Mouse (Mus musculus): Measurements from ENCODE around the gene Hmgcs2.
A peak's percentile ranks its signal among the peaks of the same experiment; 100 is the strongest.

The Hmgcs2 gene

DNA sequence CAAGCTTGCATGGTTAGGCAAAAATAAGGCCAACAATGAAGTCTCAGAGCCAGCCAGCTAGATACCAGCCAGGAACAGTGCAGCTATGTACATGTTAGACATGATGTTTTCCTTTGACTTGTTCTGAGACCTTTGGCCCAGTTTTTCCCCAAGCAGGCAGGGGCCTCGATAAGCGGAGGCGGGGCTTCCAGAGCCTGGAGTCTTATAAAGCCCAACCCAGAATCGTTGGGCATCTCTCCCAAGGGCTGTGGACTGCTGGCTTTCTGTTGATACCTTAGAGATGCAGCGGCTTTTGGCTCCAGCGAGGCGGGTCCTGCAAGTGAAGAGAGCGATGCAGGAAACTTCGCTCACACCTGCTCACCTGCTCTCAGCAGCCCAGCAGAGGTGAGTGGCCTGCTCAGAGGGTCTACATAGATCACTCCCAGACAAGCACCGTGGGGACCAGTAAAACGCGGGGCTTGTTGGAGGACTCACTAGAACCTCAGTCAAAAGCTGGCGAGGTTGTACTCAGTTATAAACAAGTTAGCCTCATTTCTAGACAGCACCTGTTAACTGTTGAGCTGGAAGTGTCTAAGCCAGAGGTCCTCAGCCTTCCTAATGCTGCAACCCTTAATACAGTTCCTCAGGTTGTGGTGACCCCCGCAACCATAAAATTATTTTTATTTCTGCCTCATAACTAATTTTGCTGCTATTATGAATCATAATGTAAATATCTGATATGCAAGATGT lies at the start of gene Hmgcs2:
TSS of gene Hmgcs2 (plus strand) at position 232 of the 729 bp plus-strand sequence.
- peak; percentile 71 to 83 for DNase-seq

DNA sequence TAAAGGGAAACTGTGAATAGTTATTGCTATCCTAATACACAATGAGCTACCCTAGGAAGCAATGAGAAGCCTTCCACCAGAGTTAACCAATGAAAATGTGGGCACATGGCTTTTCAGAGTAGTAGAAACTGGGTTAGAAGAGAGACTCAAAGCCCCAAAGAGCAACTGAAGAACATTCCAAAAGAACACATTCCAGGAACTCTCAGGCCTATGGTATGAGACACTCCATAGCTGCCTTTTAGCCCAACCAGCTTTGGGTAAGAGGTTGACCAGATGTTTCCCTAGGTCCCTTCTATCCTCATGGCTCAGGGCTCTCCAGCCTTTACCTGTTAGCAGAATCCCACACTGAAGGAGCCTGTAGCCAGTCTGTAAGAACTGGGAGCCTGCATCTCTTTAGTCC lies 46.7 kb upstream of the Hmgcs2 start:
- no peak for DNase-seq

DNA sequence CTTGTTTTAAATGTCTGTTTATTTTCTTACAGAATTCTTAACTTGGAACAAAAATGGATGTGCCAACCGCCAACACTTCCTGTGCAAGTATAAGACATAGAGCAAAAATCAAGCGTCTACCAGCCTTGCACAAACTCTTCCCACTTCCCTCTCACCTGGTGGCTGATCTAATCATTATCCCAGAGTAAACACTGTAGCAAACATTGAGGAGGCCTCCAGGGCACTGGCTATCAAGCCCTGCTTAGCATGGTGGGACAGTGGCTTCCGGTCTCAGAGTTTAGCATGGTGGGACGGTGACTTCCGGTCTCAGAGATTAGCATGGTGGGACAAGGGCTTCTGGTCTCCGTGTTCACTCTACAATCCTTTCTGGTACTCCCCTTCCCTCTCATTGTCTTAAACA lies 44.0 kb upstream of the Hmgcs2 start:
- no peak for DNase-seq

DNA sequence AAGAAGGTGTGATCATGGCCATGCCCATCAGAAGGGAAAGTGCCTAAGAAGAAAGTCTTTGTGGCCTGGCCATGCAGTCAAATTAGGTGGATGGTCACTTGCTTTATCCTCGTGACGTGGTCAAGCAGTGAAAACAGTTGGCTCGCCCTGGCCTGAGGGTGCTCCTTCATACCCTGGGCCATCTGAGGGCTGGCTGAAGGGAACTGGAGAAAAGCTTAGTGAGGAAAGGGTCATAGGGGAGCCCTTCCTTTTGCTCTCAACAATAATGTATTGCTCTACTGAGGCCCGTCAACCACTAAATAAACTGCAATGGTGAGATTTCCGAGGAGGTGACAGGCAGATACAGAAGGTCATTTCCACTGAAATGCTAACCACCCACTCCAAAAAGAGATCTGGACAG lies 43.0 kb upstream of the Hmgcs2 start:
- no peak for DNase-seq

DNA sequence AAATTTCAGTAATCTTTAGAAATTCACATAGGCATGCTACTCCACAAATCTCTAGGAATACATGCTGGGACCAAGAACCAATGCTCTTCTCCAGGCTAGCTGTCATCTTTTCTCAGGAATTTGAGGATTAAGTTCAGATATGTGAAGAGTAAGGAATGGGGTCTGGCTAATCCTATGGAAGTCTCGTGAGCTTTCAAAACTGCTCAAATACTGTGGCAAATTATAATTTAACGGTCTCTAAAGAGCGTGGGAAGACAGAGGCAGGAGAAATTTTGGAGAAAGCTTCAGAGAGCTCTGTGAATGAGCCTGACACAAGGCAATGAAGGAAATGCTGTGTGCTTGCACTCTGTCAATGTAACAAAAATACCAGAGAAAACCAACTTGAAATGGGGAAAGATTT lies 42.1 kb upstream of the Hmgcs2 start:
- no peak for DNase-seq

DNA sequence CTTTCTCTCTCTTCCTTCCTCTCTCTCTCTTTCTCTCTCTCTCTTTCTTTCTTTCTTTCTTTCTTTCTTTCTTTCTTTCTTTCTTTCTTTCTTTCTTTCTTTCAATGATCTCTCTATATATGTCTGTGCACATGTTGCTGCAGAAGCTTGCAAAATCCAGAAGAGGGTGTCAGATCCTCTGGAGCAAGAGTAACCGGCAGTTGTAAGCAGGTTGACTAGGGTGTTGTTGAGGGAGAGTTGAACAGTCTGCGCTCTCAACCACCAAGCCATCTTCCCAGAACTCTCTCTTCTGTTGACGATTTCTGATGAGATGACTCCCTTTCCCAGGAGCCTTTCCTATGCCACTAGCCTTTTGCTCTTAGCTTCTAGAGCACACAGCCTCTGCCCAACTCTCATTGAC lies 38.2 kb upstream of the Hmgcs2 start:
- no peak for DNase-seq

DNA sequence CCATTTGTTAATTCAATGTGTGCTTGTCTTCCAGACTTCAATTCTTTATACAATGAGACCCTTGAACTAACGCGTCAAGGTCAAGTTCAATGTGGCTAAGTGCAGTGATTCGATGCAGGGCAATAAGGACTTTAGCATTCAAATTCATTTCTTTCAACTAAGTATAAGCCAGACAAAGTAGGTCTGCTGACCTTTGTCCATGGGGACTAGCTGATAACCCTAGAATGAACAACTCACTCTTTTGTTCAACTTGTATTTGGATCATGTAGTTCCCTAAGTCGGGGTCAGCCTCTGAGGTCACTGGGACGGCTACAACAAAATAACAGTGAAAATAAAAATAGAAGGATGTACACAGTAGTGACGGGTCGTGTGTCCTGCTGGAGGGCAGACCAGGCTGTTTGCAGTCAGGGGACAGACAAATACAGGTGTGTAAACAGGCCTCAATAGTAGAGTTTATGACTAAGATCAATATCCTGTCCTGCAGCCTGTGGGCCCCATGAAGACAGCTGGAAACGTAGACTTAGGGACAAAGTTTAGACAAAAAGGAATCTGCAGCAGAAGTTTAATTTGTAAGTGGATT lies 37.7 kb upstream of the Hmgcs2 start:
- no peak for DNase-seq

DNA sequence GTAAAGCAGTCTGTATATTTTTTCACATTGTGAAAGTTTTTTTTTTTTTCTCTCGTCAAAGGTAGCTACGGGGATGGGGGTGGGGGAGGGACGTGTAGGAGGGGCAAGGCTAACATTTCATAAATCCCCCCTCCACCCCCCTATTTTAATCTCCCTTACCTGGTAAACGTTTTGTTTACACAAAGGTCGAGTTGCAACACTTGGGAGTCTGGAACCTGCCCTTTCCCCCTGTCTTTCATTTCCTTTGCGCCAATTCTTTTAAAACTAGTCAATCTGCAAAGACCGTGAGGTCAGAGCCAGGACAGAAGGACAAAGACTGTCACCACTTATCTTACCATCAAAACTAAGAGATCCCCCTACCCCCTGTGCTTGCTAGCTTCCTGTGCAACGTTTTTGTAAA lies 34.3 kb upstream of the Hmgcs2 start:
- no peak for DNase-seq

DNA sequence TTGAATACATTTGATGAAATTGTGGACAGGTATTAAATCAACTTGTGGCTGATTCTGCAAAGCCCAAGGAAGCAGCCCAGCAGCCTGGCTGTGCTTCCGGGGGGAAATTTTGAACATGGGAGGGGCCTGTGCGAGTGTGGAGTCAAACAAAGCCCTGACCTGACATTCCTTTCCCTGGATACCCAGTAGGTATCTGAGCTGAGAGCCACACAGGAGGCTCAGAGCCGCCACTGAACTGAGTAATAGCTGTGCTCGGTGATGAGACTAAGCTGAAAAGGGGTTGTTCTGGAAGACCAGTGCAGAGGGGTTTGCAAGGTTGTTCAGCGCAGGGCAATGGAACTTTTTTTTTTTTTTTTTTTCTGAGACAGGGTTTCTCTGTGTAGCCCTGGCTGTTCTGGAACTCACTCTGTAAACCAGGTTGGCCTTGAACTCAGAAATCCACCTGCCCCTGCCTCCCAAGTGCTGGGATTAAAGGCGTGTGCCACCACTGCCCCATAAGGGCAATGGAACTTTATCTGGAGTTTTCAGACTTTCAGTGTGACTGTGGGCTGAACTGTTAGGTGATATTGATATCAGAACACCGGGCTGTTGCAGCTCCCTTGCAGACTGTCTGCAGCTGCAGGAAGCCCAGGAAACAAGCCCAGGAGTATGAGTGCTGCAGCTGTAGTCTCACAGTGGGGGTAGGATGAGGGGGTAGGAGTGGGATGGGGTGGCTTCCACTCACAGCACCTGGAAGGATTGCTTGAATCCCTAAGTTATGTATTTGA lies 33.1 kb upstream of the Hmgcs2 start:
- no peak for DNase-seq

DNA sequence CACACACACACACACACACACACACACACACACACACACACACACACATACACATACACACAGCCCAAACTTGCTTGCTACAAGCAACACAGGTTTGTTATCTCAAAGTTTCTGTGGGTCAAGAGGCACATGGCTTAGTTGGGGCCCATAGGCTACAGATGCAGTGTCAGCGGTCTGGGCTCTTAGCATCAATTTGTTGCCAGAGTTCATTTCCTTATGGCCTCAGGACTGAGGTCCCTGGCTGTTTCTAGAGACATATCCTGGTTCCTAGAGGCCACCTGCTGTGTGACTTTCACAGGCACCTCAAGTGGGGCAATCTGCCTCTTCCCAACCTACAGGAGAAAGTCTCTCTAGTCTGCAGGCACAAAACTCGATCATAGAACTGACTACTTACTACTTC lies 30.9 kb upstream of the Hmgcs2 start:
- DNase-seq: no peak

DNA sequence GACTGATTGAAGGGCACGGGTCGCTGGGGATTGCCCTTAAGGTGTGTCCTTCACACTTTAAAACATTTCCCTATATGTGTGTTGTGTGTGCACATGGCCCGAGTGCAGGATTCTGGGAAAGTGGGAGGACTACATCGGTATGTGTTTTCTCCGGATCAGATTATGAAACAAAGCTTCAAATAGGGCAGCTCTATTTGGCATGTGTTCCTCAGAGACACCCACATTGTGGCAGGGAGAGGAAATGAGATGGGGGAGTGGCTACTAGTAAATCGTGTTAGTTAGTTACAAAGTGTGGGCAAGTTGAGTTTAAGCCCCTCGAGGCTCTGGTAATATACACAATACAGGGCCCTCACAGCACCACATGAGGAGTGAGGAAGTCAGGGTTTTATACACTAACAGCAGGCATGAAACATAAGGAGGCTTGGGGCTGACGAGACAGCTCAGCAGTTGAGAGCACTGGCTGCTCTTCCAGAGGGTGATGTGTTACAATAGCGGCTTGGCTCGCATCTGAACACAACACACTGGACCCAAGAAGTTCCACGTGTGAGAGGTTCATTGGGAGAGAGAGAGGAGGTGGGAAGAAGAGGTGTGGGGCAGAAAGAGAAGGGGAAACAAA lies 30.3 kb upstream of the Hmgcs2 start:
- no peak for DNase-seq

DNA sequence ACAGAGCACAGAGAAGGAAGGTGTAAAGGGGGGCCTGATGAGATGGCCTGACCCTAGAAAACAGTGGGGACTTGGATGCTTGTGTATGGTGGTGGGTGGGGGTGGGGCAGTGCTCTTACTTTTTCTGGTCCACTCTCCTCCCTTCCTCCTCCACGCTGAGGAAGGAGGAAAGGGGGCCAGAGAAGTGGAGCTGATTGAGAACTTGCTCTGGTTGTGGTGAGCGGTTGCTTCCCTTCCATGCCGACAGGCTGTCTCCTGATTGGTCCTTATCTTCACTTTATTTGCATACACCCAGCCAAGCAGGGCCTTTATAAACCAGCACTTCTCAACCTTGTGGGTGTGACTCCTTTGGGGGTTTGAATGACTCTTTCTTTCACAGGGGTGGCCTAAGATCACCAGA lies 26.2 kb upstream of the Hmgcs2 start:
- DNase-seq: no peak

DNA sequence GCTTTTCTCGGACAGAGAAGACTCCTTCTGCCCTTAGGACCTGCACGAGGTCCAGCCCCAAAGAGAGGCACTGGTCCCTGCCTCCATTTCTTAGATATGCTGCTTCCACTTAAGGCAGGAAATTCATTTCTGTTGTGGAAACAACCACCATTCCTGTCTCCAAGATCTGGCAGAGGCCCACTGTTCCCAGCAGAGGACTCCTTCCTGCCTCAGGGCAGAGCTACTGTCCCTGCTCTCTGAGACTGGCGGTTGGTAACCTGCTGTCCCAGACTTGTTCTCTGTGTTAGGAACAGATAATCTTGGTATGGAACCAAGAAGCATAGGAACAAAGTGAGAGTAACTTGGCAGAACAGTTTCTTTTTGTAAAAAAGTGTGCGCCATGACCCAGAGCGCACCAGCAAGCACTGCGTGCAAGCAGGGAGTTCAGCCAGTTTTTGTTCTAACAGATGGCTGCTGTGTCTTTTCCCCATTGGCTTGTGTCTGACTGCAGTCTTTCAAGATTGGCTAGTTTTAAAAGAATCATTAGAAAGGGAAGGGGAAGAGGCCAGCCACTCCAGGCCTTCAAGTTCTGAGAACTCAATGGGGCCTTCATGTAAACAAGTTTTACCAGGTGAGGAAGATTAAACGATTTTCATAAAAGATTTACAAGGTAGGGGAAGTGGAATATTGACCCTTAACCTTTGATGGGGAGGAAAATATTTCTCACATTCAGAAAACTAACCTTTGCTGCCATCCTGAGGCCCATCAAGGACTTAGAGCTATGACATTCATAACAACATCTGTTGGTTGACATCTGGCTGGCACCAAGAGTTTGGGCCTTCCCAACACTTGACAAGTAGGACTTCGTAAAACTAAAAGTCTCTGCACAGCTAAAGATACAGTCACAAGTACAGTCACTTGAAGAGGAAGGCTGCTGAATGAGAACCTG lies 25.3 kb upstream of the Hmgcs2 start:
- peak in 1 of 2 experiments; percentile 34 for DNase-seq

DNA sequence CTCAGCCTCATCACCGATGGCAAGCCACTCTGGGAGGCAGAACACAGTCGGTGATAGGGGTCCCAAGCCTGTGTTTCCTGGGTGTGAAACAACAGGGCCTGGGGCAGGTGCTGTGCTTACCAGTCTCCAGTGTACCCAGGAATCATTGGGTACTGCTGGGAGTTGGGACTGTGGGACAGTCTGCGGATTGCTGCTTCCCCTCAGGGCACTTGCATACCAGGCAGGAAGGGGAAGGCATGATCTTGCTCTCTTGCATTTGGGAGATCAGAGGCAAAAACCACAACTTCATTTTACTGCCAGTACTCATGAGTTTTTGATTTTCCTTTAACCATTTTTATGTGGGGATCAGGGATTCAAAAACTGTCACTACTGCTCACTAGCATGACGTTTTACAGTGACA lies 21.5 kb upstream of the Hmgcs2 start:
- DNase-seq: no peak

DNA sequence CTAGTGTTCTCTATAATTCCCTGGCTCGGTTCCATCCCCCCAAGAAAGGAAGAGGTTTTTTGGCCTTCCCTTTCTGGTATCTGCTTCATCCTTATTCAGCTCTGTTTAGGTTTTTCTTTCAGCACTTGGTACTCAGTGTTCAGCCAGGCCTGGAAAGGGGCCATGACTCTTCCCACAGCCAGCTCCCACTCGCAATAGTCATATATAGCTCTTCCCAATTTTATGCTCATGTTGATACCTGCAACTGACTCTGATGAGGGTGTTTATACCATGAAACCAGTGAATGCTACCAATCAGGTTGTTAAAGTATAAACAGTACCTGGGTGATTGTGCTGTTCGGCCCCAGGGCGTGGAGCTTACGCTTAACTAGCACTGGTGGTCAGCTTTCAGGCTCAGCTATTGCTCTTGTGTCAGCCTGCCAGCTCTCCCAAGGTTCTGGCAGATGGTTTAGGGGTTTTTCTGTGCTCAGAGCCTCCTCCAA lies 20.9 kb upstream of the Hmgcs2 start:
- peak; percentile 23 to 42 for DNase-seq

DNA sequence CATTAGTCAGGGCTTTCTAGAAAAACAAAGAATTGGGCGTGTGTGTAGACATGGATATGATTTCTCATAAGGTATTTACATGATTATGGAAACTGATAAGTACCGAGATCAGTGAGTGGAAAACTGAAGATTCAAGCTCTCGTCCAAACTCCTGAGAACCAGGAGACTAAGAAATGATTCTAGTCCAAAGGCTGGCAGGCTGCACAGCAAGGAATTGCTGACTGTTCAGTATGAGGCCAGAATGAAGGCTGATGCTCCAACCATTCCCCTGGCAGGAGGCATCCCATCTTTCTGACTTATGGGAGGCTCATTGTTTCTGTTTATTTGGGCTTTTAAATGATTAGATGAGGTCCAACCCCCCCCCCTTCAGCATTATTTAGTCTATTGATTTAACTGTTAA lies 19.7 kb upstream of the Hmgcs2 start:
- peak; percentile 34 to 68 for DNase-seq

DNA sequence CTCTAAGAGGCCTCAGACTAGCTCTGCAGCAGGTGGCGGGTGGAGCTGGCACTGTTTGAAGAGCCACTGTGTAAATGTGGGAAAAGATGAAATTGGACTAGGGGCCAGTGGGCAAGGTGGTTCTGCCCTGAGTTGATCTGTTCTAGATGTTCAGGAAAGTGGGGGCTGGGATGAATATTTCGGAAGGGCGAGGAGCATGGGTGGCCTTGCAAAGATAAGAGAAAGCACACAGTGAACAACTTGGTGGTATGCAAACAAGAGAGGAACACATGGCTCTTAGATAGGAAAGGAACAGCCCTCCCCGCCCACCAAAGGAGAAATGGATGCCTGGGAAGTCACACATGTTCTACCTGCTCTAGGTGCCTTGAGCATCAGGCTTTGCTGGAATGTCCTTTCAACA lies 18.8 kb upstream of the Hmgcs2 start:
- no peak for DNase-seq

DNA sequence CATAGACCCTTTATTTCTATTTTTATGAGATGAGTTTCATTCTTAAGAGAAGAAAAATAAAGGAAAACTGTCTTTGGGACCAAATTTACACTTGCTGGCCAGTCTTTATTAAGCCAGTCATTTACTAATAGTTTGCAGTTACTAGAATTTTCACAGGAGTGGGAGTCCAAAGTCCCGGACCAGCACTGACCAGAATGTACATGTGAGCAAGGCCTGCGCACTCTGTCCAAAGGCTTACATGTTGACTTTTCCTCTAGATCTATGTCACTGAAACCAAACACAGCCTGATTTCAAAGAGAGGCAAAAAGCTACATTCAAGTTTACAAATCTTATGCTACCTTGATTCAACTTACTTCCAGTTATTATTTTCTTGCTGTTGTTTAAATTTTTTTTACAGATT lies 18.1 kb upstream of the Hmgcs2 start:
- DNase-seq: peak; percentile 67 to 83

DNA sequence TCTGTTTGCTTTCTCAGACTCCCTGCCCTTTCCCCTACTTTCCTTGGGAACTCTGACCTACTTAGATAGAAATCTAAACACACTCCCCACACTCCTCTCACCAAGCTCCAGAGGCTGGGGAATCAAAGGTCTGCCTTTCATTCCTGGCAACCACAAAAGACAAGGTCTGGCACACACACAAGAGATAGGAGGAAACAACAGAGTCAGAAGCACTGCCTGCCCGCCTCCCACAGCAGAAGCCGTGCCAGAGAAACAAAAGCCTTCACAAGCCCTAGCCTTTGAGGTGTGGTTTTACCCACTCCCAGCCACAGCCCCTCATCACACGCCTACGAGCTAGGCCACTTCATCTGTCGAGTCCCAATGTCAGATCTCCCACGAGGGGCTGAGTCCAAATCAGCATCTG lies 13.0 kb upstream of the Hmgcs2 start:
- peak; percentile 58 to 84 for DNase-seq

DNA sequence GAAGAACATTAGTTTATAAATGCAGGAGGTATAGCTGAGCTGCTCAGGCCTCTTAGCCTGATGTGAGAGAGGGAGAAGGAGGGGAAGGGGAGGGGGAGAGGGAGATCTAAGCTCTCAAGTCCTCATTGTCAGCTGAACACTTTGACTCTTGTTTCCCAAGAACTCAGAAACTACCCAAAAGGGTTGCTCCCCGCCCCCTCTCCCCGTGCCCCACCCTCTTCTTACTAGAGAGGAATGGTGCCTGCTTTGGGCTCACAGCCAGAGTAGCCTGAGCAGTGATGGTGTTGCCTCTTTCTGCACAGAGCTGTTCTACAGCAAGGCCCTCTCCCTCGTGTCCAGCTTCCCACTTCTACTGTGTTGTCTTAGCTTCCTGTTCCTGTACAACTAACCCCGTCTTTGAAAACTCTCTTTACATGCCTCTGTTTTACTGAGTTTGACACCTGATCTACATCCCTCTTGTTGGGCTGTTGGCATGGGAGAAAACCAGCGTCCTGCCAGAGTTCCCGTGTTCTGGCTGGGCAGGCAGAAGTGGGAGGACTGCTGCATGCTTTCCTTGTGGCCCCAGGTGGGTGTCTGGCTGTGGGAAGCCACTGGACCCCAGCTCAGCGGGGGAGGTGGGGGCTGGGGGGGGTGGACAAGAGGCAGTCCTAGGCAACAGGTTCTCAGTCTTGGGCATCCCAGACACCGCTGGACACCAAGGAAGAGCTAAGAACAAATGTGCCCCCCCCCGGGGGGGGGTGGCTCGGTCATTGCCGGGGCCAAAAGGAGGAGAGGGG lies 6.4 kb upstream of the Hmgcs2 start:
- DNase-seq: no peak

DNA sequence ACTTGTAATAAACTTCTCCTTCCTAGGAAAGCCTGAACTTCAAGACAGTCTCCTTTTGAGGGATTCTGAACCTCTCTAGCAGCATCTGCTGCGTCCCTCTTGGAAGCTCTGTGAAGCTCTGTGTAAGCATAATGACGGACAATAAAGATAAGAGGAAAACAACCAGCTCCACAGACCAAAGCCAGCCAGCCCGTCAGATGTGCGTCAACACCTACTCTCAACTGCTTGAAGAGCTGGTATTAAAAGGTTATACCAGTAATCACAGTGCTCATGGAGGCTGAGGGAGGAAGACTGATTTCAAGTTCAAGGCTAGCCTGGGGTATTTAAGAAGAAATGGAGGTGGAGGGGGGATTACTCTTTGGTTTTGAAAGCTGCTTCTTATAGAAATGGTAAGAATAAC lies 553 bp upstream of the Hmgcs2 start:
- no peak for DNase-seq

Data from kidney, postnatal 36 days (tissue).